Mouse (Mus musculus) cerebellum, adult 2 months (tissue): ENCODE data around the gene Mapk13.

Source experiments
- CTCF ChIP-seq: fragments of 200-500 bp; IDR thresholded peaks from 2 replicates; pipeline ENCODE4 v1.5.1; 2011; ENCODE audit warnings: low read depth, mild to moderate bottlenecking, control low read depth, low read length, moderate library complexity, borderline replicate concordance; ENCODE audit not compliant: insufficient read depth
- POLR2A ChIP-seq: fragments of 200-500 bp; IDR thresholded peaks from 2 replicates; pipeline ENCODE4 v1.6.1; 2011; ENCODE audit warnings: low read length, control low read depth, borderline replicate concordance; ENCODE audit not compliant: insufficient read depth

- TF ChIP-seq POLR2A (no peak), CTCF (no peak)
These were observed 6.1 kb downstream of the Mapk13 start for GRCm38 (mm10) chr17:28775161-28775560.
